Mouse (Mus musculus) adrenal gland, adult 8-10 months (tissue): ENCODE measurements around the gene Akap1. TPM values are rescaled to one million over a fixed set of nuclear protein-coding genes. Genes with fewer than 3 reads are reported as not detected.

ENCODE experiments used
- DNase-seq: peaks from one replicate; pipeline ENCODE4 v3.0.0; 2022
- total RNA-seq, 4 experiments: library from RNA; stranded (reverse); gene quantifications; 2 replicates each; pipeline ENCODE4 v1.2.4; 2022

Gene Akap1
- total RNA-seq, 4 experiments from 2014 or later, result 102 to 124 (median 117) TPM

GRCm38 (mm10) chr11:88873667-88874030 is 9.3 kb upstream of the Akap1 start:
- DNase-seq, result no peak

- no peak for DNase-seq
Observed at GRCm38 (mm10) chr11:88873027-88873666, 8.8 kb upstream of the Akap1 start.

- DNase-seq, result no peak
Observed at GRCm38 (mm10) chr11:88869443-88869842, 5.1 kb upstream of the Akap1 start.

GRCm38 (mm10) chr11:88863904-88864457 is 405 bp downstream of the Akap1 start:
- DNase-seq, result peak; percentile 62

GRCm38 (mm10) chr11:88863071-88863903 is 1.1 kb downstream of the Akap1 start:
- DNase-seq, result no peak

GRCm38 (mm10) chr11:88862355-88862754 is 2.0 kb downstream of the Akap1 start:
- no peak for DNase-seq

- no peak for DNase-seq
Observed at GRCm38 (mm10) chr11:88861060-88861459, 3.3 kb downstream of the Akap1 start.

- DNase-seq, result no peak
Observed at GRCm38 (mm10) chr11:88860641-88861040, 3.7 kb downstream of the Akap1 start.

- DNase-seq, result no peak
Observed at GRCm38 (mm10) chr11:88857311-88858005, 6.9 kb downstream of the Akap1 start.

GRCm38 (mm10) chr11:88856383-88856782 is 8.0 kb downstream of the Akap1 start:
- DNase-seq, result no peak

GRCm38 (mm10) chr11:88855795-88856194 is 8.6 kb downstream of the Akap1 start:
- no peak for DNase-seq

- DNase-seq, result no peak
Observed at GRCm38 (mm10) chr11:88853588-88853987, 10.8 kb downstream of the Akap1 start.

GRCm38 (mm10) chr11:88852806-88853205 is 11.6 kb downstream of the Akap1 start:
- DNase-seq, result no peak

- no peak for DNase-seq
Observed at GRCm38 (mm10) chr11:88851049-88851825, 13.1 kb downstream of the Akap1 start.

- no peak for DNase-seq
Observed at GRCm38 (mm10) chr11:88849732-88850131, 14.7 kb downstream of the Akap1 start.

GRCm38 (mm10) chr11:88849284-88849683 is 15.1 kb downstream of the Akap1 start:
- peak; percentile 67 for DNase-seq

GRCm38 (mm10) chr11:88848590-88848989 is 15.8 kb downstream of the Akap1 start:
- peak; percentile 63 for DNase-seq

GRCm38 (mm10) chr11:88847281-88848006 is 16.9 kb downstream of the Akap1 start:
- peak; percentile 85 for DNase-seq

GRCm38 (mm10) chr11:88844384-88844783 is 20.0 kb downstream of the Akap1 start:
- DNase-seq, result no peak

GRCm38 (mm10) chr11:88843305-88843704 is 21.1 kb downstream of the Akap1 start:
- DNase-seq, result no peak

- no peak for DNase-seq
Observed at GRCm38 (mm10) chr11:88842315-88842975, 21.9 kb downstream of the Akap1 start.
